Mouse (Mus musculus) NIH3T3 (cell line): ENCODE data around the gene Gpr153.

Experiments used
- DNase-seq: peaks from one replicate; pipeline ENCODE4 v3.0.0-alpha.2; 2012; ENCODE audit warnings: low read depth

Gpr153 gene

GRCm38 (mm10) chr4:152287317-152288120, 13.5 kb downstream of the Gpr153 start:
- DNase-seq = no peak

- no peak for DNase-seq
Measured at GRCm38 (mm10) chr4:152288398-152288945, 14.4 kb downstream of the Gpr153 start.

- DNase-seq = no peak
Measured at GRCm38 (mm10) chr4:152290385-152290784, 16.4 kb downstream of the Gpr153 start.

GRCm38 (mm10) chr4:152290991-152291390, 17.0 kb downstream of the Gpr153 start:
- no peak for DNase-seq

GRCm38 (mm10) chr4:152291562-152291961, 17.5 kb downstream of the Gpr153 start, which contains the start of gene Hes3:
TSS of gene Hes3 (minus strand) at chr4:152291662.
- DNase-seq = no peak

- peak; percentile 61 for DNase-seq
Measured at GRCm38 (mm10) chr4:152292102-152292765, 18.2 kb downstream of the Gpr153 start.

GRCm38 (mm10) chr4:152294188-152294929, 20.3 kb downstream of the Gpr153 start:
- peak; percentile 47 for DNase-seq

GRCm38 (mm10) chr4:152295916-152296315, 21.9 kb downstream of the Gpr153 start:
- peak; percentile 52 for DNase-seq

- DNase-seq = no peak
Measured at GRCm38 (mm10) chr4:152296371-152296770, 22.3 kb downstream of the Gpr153 start.

- DNase-seq = peak; percentile 99
Measured at GRCm38 (mm10) chr4:152296874-152297861, 23.1 kb downstream of the Gpr153 start, which contains the start of gene Icmt. TSS of gene Icmt (plus strand) at chr4:152297227.

- DNase-seq = no peak
Measured at GRCm38 (mm10) chr4:152298836-152299235, 24.8 kb downstream of the Gpr153 start.

GRCm38 (mm10) chr4:152300375-152300774, 26.3 kb downstream of the Gpr153 start:
- DNase-seq = no peak

- DNase-seq = no peak
Measured at GRCm38 (mm10) chr4:152302012-152302411, 28.0 kb downstream of the Gpr153 start.

GRCm38 (mm10) chr4:152303172-152303571, 29.1 kb downstream of the Gpr153 start:
- DNase-seq = no peak

- no peak for DNase-seq
Measured at GRCm38 (mm10) chr4:152304685-152305084, 30.7 kb downstream of the Gpr153 start.

- no peak for DNase-seq
Measured at GRCm38 (mm10) chr4:152305991-152306390, 32.0 kb downstream of the Gpr153 start.

GRCm38 (mm10) chr4:152307542-152307941, 33.5 kb downstream of the Gpr153 start:
- no peak for DNase-seq

GRCm38 (mm10) chr4:152312186-152312585, 38.2 kb downstream of the Gpr153 start:
- no peak for DNase-seq

GRCm38 (mm10) chr4:152313211-152313632, 39.2 kb downstream of the Gpr153 start:
- DNase-seq = no peak

GRCm38 (mm10) chr4:152313934-152314333, 39.9 kb downstream of the Gpr153 start:
- peak; percentile 60 for DNase-seq
